Mouse (Mus musculus): ENCODE measurements around the gene Hsd11b2.

Hsd11b2 gene

DNA sequence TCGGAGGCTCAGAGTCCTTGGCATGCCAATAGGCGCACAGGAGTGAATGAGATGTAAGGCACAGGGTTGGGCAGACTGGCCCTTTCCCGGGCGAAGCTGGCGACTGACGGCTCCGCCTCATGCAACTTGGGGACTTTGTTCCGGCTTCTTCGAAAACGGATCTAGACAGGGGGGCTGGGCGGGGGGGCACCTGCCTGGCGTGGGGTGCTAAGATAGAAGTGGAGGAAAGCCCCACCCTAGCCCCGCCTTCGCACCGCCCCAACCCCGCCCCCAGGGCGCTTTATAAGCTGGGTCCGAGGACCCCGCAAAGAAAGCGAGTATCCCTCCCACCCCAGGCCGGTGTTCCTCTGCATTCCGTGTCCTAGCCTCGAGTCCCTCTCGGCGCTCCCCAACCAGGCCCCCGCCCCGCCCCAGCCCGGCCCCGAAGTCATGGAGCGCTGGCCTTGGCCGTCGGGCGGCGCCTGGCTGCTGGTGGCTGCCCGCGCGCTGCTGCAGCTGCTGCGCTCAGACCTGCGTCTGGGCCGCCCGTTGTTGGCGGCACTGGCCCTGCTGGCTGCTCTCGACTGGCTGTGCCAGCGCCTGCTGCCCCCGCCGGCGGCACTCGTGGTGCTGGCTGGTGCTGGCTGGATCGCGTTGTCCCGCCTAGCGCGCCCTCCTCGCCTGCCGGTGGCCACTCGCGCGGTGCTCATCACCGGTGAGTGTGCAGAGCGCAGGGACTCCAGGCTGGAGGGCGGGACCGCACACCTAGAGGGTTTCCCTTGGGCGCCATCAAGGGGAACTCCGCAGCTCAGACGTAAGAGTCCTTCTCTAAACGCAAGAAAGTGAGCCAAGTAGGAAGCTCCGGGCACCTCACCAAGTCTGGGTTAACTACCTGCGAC lies at the start of gene Hsd11b2:
Gene Hsd11b2, plus strand, starts transcription at position 320 of the 878 bp plus-strand sequence.
- peak; percentile 79 to 81 for DNase-seq

DNA sequence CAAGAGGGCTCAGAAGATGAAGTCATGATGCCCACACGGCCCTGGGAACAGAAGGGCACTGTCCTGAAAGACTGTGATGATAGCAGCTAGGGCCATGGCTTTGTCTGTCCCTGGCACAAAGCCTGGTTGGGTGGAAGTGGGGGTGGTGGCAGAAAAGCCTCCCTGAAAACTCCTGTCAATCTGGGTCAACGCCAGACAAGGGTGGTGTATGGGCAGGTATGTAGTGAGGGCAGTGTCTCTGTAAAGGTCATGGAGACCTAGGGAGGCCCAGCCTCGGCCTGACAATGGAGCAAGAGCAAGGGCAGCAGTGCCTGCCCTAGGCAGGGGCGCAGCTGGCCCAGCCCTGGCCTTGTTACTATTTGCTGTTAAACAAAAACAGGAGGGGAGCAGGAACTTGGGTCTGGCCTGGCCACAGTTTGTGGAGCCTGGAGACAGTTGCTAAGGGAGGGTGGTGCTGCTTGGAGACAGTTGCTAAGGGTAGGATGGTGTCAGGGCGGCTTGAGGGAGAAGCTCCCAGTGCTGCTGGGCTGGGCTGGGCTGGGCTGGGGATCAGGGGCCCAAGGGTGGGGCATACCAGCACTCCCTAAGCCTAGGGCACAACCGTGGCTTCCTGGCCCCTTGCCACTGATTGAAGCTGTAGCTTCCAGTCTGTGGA lies 49.4 kb upstream of the Hsd11b2 start:
- no peak for DNase-seq

- DNase-seq, result no peak
Measured at GRCm38 (mm10) chr8:105469816-105470215, 48.7 kb upstream of the Hsd11b2 start.

DNA sequence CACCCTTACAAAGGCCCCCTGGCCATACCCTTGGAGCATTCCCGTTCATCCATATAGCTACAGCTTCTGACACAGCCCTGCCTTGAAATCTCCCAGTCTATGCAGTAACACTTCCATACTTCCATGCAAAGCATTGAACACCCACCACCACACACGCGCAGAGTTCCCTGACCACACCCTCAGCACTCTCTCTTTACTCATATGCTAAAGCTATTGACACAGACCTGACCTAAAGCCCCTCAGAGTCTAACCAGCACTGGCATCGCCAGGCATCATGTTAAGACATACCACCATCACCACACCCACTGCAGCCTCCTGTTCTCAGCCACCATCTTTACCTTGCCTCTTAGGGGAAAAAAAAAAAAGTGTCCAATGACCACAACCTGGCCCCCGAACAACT lies 48.3 kb upstream of the Hsd11b2 start:
- no peak for DNase-seq

GRCm38 (mm10) chr8:105470681-105471313 lies 47.8 kb upstream of the Hsd11b2 start:
- no peak for DNase-seq

DNA sequence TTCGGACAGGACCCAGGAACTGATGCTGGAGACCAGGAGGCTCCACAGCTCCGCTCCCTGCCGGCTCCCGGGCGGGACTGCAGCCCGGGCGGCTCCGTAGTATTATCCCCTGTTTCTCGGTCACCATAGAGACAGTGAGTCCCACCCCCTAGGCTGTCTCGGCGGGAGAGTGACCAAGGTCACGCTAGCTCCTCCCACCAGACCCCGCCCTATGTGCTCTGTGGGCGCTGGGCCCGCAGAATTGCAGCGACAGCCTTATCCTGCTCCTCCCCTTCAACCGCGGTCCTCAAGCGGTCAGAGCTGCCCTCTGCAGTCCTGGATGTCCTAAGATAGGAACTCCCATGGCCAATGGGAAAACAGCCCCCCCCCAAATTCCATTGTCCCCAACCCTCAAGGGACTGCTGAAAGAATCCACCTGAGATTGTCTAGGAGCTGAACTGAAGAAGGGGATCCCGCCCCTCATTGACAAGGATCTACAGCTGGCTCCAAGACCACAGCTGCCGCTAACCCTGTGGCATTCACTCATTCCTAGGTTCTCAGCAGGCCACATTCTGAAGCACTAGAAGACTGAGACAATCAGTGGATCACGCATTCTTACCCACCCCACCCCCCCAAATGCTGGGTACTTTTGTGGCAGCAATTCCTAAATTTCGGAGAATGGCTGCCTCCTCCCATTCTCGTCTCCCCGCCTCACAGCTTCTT lies 47.1 kb upstream of the Hsd11b2 start, which contains the start of gene Tppp3:
Gene Tppp3, minus strand, starts transcription at position 213 of the 702 bp plus-strand sequence.
- peak; percentile 22 to 23 for DNase-seq

DNA sequence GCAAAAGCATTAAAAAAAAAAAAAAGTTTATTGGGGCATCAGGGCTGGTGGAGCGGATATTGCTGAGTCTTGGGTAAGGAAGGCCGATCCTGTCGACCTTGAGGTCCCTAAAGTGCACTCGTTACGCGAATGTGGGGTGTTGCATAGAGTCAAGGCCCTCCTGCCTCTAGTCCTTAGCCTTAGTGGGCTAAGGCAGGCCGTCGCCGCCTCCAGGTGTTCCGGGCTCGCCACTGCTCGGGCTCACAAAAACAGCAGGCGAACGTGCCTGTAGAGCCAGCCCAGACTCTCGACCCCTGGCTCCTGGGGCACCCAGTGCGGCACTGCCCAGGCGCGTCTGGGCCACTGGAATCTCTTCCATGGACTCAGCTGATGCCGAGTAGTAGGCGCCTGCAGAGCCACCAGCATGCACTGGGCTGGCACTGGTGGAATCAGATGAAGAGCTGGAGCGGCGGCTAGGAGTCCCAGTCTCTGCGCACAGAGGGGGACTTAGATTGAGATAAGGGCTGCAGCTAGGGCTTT lies 46.1 kb upstream of the Hsd11b2 start:
- DNase-seq, result no peak

GRCm38 (mm10) chr8:105472983-105473382 lies 45.6 kb upstream of the Hsd11b2 start:
- no peak for DNase-seq

- DNase-seq, result no peak
Measured at GRCm38 (mm10) chr8:105473816-105474606, 44.5 kb upstream of the Hsd11b2 start.

DNA sequence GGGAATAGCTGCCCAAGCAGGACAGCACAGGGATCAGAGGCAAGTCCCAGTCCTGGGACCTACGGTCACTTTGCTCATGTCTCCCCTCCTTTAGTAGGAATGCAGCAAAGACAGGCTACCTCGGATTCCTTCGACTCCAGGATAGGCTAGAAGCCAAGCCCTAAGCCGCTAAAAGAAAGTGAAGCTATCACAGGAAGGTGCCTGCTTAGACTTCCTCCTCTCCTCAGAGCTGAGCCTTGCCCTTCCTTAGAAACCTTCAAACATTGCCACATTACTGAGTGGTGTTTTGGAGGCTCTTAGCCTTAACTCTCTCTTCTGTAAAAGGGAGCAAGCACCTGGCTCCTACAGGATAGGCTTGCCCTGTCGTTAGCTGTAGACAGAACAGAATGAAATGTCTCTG lies 43.9 kb upstream of the Hsd11b2 start:
- DNase-seq, result no peak

- no peak for DNase-seq
Measured at GRCm38 (mm10) chr8:105475254-105475653, 43.3 kb upstream of the Hsd11b2 start.

- DNase-seq, result no peak
Measured at GRCm38 (mm10) chr8:105475742-105476141, 42.8 kb upstream of the Hsd11b2 start.

GRCm38 (mm10) chr8:105476161-105476560 lies 42.4 kb upstream of the Hsd11b2 start:
- no peak for DNase-seq

DNA sequence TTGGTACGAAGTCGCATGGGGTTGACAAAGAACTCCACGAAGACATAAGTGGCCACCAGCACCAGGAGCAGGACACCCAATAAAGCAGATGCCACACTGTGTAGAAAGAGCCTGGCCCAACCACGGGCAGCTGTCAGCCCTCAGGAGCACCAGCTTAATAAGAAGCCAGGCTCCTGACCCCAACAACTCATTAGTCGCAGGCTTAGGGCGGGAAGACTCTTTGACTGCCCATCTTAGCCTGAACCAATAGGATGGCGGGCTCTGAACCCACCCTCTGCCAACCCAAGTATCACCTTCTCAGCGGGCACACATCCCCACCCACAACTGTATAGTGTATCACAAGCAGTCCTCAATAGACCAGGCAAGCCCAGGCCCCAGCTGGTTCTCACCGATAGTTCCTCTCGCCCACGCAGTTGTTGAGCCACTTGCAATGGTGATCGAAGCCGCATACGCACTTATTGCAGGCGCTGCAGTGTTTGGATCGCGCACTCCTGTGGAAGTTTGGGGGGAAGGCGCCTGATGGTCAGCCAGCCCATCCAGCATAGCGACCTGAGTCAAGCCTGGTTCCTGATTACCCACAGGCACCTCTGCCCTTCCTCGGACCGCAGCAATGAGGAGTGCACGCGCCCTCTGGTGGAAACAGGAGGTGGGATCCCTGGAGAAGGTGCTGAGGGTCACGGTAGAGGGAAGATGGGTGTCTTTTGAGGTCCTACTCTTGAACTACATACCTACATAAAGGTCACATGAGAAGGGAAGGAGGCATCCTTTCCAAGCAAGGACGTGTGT lies 41.7 kb upstream of the Hsd11b2 start:
- peak; percentile 34 to 42 for DNase-seq

GRCm38 (mm10) chr8:105477792-105478191 lies 40.8 kb upstream of the Hsd11b2 start:
- no peak for DNase-seq

GRCm38 (mm10) chr8:105481013-105481412 lies 37.5 kb upstream of the Hsd11b2 start:
- DNase-seq, result no peak

GRCm38 (mm10) chr8:105481453-105481852 lies 37.1 kb upstream of the Hsd11b2 start:
- DNase-seq, result peak; percentile 61 to 63

DNA sequence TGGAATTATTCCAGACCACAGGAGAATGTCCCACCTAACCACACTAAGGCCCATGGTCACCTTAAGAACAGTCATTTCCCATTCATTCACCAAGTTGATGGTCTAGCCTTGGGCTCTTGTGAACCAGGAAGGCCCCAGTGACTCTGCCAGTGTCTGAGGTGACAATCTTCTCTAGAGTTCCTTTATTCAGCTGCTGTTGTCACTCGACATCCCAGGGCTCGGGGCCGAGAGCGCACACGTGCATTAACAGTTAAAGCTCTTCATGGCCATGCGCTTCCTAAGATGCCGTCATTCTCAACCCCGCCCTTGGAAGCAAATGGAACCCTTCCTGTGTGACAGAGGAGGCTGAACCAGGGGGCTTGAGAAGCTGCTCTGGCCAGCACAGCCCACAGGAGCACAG lies 36.4 kb upstream of the Hsd11b2 start:
- no peak for DNase-seq

- DNase-seq, result no peak
Measured at GRCm38 (mm10) chr8:105483212-105484029, 35.1 kb upstream of the Hsd11b2 start.

DNA sequence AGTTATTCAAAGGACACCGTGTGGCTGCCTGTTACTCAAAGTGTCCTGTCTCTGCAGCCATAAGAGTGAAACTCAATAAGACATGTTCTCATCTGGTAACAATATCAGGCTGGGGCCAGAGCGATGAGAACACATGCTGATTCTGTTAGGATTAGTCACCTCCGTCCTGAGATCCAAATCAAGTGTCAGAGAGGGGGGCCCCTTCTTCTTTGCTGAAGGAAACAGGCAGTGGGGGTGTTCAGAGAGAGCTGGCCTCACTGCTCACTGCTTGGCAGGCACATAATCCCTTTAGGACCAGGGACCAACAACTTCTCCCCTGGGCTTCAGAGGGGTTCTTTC lies 34.6 kb upstream of the Hsd11b2 start:
- DNase-seq, result no peak
